Mouse (Mus musculus) embryo, embryonic 10.5 days (tissue): ENCODE measurements around the gene Rnf17.

ENCODE experiments used
- DNase-seq: peaks from one replicate; pipeline ENCODE4 v3.0.0-alpha.2; 2015; ENCODE audit warnings: low spot score

Rnf17 gene

GRCm38 (mm10) chr14:56512084-56512483, 109.7 kb downstream of the Rnf17 start:
- peak; percentile 67 for DNase-seq

DNA sequence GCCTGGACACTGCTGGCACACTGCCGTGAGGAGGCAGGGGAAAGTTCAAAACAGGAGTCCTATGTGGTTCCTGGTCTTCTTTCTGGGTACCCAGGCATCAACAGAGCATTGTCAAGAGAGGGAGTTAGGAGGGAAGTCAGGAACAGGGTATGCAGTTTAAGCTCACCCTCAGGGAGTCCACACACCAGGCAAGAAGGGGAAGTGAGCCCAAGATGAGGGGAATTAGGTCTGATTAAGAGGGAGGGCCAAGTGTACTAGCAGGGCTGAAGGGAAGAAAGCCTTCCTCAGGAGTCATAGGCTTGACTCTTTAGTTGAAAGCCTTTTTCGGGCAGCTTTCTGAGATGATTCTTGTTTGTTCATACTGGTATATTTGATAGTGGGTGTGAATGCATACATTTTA, 112.4 kb downstream of the Rnf17 start:
- DNase-seq: no peak

DNA sequence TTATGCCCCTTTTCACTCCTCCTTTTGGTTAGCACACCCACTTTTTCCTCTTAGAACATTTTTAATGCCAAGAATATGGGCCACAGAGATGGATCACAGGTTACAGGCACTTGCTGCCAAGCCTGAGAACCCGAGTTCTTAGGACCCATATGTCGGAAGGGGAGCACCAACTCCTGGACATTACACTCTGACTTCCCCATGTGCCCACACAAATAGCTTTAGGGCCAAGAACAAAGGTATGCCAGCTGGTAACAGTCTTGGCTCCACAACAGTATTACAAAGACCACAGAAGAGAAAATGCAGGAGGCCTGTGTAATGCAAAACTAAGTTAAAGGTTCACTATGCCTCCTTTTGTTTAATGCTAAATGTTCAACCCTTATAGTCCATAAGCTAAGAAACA, 128.4 kb downstream of the Rnf17 start:
- no peak for DNase-seq

GRCm38 (mm10) chr14:56544946-56545345, 142.6 kb downstream of the Rnf17 start:
- DNase-seq: no peak

DNA sequence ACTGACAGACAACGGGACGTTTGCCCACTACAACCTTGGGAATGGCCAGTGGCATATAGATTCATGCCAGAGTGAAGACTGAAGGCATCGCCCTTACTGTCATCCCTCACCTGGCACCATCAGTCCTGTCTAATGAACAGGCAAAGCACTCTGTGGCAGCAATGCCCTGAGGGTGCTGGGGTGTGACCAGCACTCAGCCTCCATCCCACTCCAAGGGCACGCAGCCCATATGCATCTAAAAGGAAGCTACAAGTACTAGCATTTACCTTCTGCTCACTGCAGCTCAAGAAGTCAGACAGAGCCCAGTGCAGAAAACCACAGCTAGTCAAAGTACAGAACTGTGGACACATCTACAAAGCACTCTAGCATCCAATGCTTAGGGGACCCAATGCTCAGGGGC, 143.1 kb downstream of the Rnf17 start:
- DNase-seq: no peak

GRCm38 (mm10) chr14:56550960-56551359, 148.6 kb downstream of the Rnf17 start:
- no peak for DNase-seq

GRCm38 (mm10) chr14:56552924-56553323, 150.5 kb downstream of the Rnf17 start:
- DNase-seq: no peak

DNA sequence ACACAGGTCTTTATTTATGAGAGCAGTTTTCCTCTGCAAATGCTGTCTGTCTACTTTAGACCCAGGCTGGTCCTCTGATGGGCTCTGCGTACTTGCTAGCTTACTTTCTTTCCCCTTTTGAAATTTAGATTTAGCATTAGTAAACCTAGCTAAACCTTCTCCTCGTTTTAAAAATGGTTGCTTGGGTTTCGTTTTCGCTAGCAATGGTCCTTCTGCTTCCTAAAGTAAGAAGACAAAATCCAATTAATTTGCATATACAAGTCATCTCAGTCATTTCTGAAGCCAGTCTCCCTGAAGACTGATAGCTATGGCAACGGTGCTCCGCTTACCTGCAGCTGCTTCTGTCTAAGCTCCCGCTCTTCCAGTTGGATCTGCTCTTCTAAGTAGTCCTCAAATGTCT, 150.9 kb downstream of the Rnf17 start:
- no peak for DNase-seq

GRCm38 (mm10) chr14:56554716-56555115, 152.3 kb downstream of the Rnf17 start:
- no peak for DNase-seq

GRCm38 (mm10) chr14:56559134-56559533, 156.8 kb downstream of the Rnf17 start:
- no peak for DNase-seq

- no peak for DNase-seq
These were observed 165.1 kb downstream of the Rnf17 start for GRCm38 (mm10) chr14:56567476-56567875.

GRCm38 (mm10) chr14:56569041-56569440, 166.7 kb downstream of the Rnf17 start:
- DNase-seq: no peak

DNA sequence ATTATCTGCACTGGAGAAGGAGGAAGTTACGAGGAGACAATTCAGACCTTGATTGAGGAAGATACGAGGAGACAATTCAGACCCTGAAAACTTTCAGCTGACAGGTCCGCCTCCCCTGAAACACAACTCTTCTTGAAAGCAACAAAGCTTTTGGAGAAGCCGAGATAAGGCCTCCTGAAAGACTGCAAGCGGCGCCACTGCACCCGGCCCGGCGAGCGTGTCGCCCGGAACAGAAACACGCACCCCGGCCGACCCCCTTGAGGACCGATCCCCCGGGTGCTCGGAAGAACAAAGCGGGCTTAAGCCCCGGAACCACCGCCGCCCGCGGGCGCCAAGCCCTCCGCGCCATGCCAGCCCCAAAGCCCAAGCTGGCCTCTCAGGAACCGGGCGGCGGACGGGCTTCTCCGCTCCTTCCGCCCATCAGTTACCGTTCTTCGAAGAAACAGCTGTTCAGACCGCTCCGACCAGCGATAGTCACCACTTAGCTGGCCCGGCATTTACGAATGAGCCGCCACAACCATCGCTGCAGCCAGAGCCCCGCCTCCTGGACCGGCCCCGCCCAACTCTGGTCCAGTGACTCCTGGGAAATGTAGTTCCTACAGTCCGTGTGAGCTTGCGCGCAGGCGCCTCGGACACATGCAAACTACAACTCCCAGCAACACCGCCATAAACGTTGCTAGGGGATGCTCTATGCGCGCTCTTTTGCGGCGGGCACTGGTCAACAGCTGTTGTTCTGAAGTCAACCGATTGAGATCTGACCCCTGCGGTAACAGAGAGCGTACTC, 169.1 kb downstream of the Rnf17 start:
- peak; percentile 98 for DNase-seq

DNA sequence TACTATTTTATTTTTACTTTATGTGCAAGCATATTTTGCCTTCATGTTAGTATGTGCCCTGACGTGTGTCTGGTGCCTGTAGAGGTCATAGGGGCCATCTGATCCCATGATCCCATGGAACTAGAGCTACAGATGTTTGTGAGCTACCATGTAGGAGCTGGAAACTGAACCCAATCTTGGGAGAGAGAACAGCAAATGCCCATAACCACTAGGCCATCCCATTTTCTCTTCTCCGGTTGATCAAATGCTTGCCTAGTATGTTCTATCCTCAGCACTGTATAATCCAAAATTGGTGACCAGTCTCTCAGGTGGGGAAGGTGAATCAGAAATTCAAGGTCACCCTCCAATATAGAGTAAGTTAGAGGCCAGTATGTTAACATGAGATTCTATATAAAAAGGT, 170.2 kb downstream of the Rnf17 start:
- DNase-seq: peak; percentile 10
